Mouse (Mus musculus) urinary bladder, postnatal 4 days (tissue): ENCODE data around the gene Cyb5b.
"Not testable (repeated sequence)": the region's sequence is repeated elsewhere in the genome, so short reads cannot be mapped to it uniquely, and the experiment has no call there.

ENCODE experiments used
- DNase-seq, 2 experiments: peaks; one replicate each; pipeline ENCODE4 v3.0.0; 2021 to 2022; ENCODE audit warnings: low spot score in 2 of 2

The Cyb5b gene

GRCm38 (mm10) chr8:107172969-107173645 is 22.7 kb downstream of the Cyb5b start:
- no peak for DNase-seq

- no peak for DNase-seq
Measured at GRCm38 (mm10) chr8:107181122-107181521, 30.7 kb downstream of the Cyb5b start.

- DNase-seq, result no peak
Measured at GRCm38 (mm10) chr8:107184996-107185395, 34.6 kb downstream of the Cyb5b start.

GRCm38 (mm10) chr8:107186659-107187390 is 36.4 kb downstream of the Cyb5b start:
- no peak for DNase-seq

GRCm38 (mm10) chr8:107187631-107188030 is 37.2 kb downstream of the Cyb5b start:
- no peak for DNase-seq

GRCm38 (mm10) chr8:107192631-107193030 is 42.2 kb downstream of the Cyb5b start:
- no peak for DNase-seq

GRCm38 (mm10) chr8:107193331-107193730 is 42.9 kb downstream of the Cyb5b start:
- no peak for DNase-seq

GRCm38 (mm10) chr8:107194786-107195451 is 44.5 kb downstream of the Cyb5b start:
- DNase-seq, result no peak

GRCm38 (mm10) chr8:107197901-107198826 is 47.7 kb downstream of the Cyb5b start:
- DNase-seq, result no peak

- peak in 1 of 2 experiments; percentile 22 for DNase-seq
Measured at GRCm38 (mm10) chr8:107205164-107205563, 54.7 kb downstream of the Cyb5b start.

GRCm38 (mm10) chr8:107205701-107206561 is 55.5 kb downstream of the Cyb5b start:
- peak; percentile 65 to 67 for DNase-seq

- no peak for DNase-seq
Measured at GRCm38 (mm10) chr8:107206782-107207525, 56.5 kb downstream of the Cyb5b start.

- no peak for DNase-seq
Measured at GRCm38 (mm10) chr8:107209185-107209584, 58.7 kb downstream of the Cyb5b start.

GRCm38 (mm10) chr8:107212006-107212405 is 61.6 kb downstream of the Cyb5b start:
- DNase-seq, result no peak

- not testable (repeated sequence) for DNase-seq
Measured at GRCm38 (mm10) chr8:107217230-107217629, 66.8 kb downstream of the Cyb5b start.

GRCm38 (mm10) chr8:107218091-107218490 is 67.7 kb downstream of the Cyb5b start:
- no peak for DNase-seq

- no peak for DNase-seq
Measured at GRCm38 (mm10) chr8:107219078-107219477, 68.6 kb downstream of the Cyb5b start.

GRCm38 (mm10) chr8:107221924-107222851 is 71.7 kb downstream of the Cyb5b start:
- peak in 1 of 2 experiments; percentile 42 for DNase-seq

GRCm38 (mm10) chr8:107226183-107226582 is 75.7 kb downstream of the Cyb5b start:
- DNase-seq, result no peak
